Mouse (Mus musculus) heart, embryonic 16.5 days (tissue): ENCODE measurements around the gene Sorl1. TPM values are rescaled to one million over a fixed set of nuclear protein-coding genes. Genes with fewer than 3 reads are reported as not detected.

Source experiments
- ATAC-seq: fragments of 200-750 bp; cut with Nextera tagmentation; replicated peaks from 2 replicates; pipeline ENCODE4 v1.8.0; 2017; ENCODE audit warnings: moderate number of reproducible peaks; ENCODE audit not compliant: insufficient read depth, low FRiP score; ENCODE audit errors: extremely low read depth
- H3K27ac ChIP-seq: fragments of 300-500 bp; sonication (generic); 2 replicates; pipeline ENCODE4 v1.5.1; 2014; ENCODE audit warnings: mild to moderate bottlenecking, low read length, control low read depth, moderate library complexity
- H3K27me3 ChIP-seq: fragments of 300-500 bp; sonication (generic); 2 replicates; pipeline ENCODE4 v1.6.1; 2014; ENCODE audit warnings: low read length, mixed read lengths; ENCODE audit not compliant: control insufficient read depth, insufficient read depth
- H3K36me3 ChIP-seq: fragments of 300-500 bp; sonication (generic); 2 replicates; pipeline ENCODE4 v1.6.1; 2014; ENCODE audit not compliant: control insufficient read depth, insufficient read depth
- H3K4me1 ChIP-seq: fragments of 300-500 bp; sonication (generic); 2 replicates; pipeline ENCODE4 v1.6.1; 2014; ENCODE audit warnings: low read length, mixed read lengths; ENCODE audit not compliant: control insufficient read depth, insufficient read depth
- H3K4me2 ChIP-seq: fragments of 300-500 bp; sonication (generic); 2 replicates; pipeline ENCODE4 v1.6.1; 2014; ENCODE audit warnings: low read depth, mild to moderate bottlenecking, control low read depth, low read length
- H3K4me3 ChIP-seq: fragments of 300-500 bp; sonication (generic); 2 replicates; pipeline ENCODE4 v1.5.1; 2014; ENCODE audit warnings: mild to moderate bottlenecking, control low read depth, low read length
- H3K9ac ChIP-seq: fragments of 300-500 bp; sonication (generic); 2 replicates; pipeline ENCODE4 v1.6.1; 2014; ENCODE audit warnings: low read length, control low read depth
- H3K9me3 ChIP-seq: fragments of 300-500 bp; sonication (generic); replicated peaks from 2 replicates; pipeline ENCODE4 v1.6.1; 2016; ENCODE audit warnings: low read length; ENCODE audit not compliant: control insufficient read depth
- WGBS: fragments of 180-500 bp; shearing (Covaris S2); extraction: QIAGEN DNeasy Blood & Tissue Kit; methylation state at CpG from one replicate; pipeline ENCODE4 v1.1.7; 2014; 5-methylcytosine and 5-hydroxymethylcytosine counted together
- polyA plus RNA-seq: library from polyadenylated mRNA; unstranded; fragments of >200 nt; fragmentation: Nextera tagmentation; extraction: Ambion mirVana; gene quantifications from 2 replicates; pipeline ENCODE4 v1.2.1, GENCODE M21; 2015

Gene Sorl1
- polyA plus RNA-seq, 1 experiment from 2014 or later: 2.2 TPM

- H3K9ac ChIP-seq: no peak overlapping the region
- ATAC-seq: no peak
- H3K4me2 ChIP-seq: no peak overlapping the region
- H3K27me3 ChIP-seq: no peaks in the 10 kb centered on the region
- H3K9me3 ChIP-seq: no peaks in the 10 kb centered on the region
- 0 out of 2 replicates have a peak, but pooled peaks cover 4% of the 10 kb centered on the region for H3K4me1 ChIP-seq
- 82% methylated on average over 9 of the region's 9 CpGs for WGBS
- H3K4me3 ChIP-seq: no peak overlapping the region
- no peak overlapping the region for H3K27ac ChIP-seq
- H3K36me3 ChIP-seq: no peaks in the 10 kb centered on the region
These were observed 23.4 kb downstream of the Sorl1 start for GRCm38 (mm10) chr9:42100618-42101210.

DNA sequence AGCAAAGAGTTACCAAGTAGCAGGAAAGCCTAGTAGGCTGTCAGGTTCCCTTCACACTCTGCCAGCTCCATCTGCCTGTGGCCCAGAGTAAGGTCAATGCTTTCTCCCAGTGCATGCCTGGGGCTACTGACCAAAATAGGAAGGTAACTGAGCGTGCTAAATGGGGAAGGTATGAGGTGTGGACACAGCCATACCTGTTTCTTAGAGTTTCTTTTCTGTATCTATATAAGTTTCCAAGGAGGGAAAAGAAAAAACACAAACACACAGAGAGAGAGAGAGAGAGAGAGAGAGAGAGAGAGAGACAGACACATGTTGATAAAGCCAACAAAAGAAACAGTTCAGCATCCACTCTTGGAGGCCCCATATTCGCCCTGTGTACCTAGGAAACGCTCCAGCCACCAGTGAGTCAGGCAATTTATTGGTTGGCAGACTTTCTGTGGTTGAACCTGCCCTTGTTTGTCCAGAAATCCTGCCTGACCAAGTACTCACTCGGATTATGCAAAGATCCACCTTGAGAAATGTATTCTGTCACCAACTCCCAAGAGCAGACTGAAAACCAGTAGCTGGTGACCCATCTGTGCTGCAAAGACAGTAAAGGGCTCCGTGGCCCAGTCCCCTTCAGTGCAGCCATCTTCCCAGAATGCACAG, 25.5 kb downstream of the Sorl1 start:
- Histone ChIP-seq H3K36me3 (no peaks in the 10 kb centered on the region), H3K4me1 (0 out of 2 replicates have a peak, but pooled peaks cover 4% of the 10 kb centered on the region), H3K4me2 (no peak overlapping the region), H3K4me3 (no peak overlapping the region), H3K27me3 (no peaks in the 10 kb centered on the region), H3K9ac (no peak overlapping the region), H3K27ac (no peak overlapping the region), H3K9me3 (no peaks in the 10 kb centered on the region)
- 85% methylated on average over 5 of the region's 5 CpGs for WGBS
- no peak for ATAC-seq

DNA sequence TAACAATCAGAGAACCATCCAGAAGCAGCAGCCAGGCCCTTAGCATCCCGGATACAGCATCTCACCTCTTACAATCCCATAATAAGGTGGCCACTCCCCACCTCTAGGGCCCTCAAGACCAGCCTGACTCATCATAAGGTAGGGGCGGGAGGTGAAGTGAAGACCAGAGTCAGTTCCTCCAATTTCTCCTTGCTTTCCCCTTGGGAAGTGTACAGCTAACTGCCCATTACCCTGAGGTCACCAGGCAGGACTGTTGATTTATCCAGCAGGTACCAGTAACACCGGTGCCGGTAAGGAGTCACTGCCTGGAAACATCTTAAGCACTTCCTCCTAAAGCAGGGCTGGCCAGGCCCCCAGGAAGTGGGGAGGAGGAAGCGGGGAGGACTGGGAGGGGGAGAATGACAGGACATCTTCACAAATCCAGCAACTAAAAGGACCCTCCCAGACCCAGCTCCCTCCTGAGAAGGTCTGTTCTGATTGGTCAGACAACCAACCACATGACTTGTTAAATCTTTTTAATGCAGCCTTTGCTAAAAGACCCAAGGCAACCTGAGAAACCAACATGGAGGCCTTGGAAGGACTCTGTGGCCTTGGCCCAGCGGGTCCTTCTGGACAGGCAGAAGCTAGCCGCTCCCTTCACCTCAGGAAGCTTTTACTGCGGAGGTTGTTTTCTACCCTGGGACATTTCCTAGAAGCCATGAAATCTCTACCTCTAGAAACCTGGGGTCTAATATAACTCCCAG, 26.2 kb downstream of the Sorl1 start:
- no peaks in the 10 kb centered on the region for H3K36me3 ChIP-seq
- no peak overlapping the region for H3K27ac ChIP-seq
- 0 out of 2 replicates have a peak, but pooled peaks cover 2% of the 10 kb centered on the region for H3K4me1 ChIP-seq
- H3K27me3 ChIP-seq: no peaks in the 10 kb centered on the region
- H3K9ac ChIP-seq: no peak overlapping the region
- no peaks in the 10 kb centered on the region for H3K9me3 ChIP-seq
- no peak overlapping the region for H3K4me3 ChIP-seq
- ATAC-seq: no peak
- no peak overlapping the region for H3K4me2 ChIP-seq
- WGBS: 84% methylated on average over 8 of the region's 8 CpGs

GRCm38 (mm10) chr9:42097006-42097730, 26.9 kb downstream of the Sorl1 start:
- H3K27ac ChIP-seq: no peak overlapping the region
- WGBS: 85% methylated on average over 7 of the region's 7 CpGs
- no peaks in the 10 kb centered on the region for H3K36me3 ChIP-seq
- H3K9ac ChIP-seq: no peak overlapping the region
- 0 out of 2 replicates have a peak, but pooled peaks cover 1% of the 10 kb centered on the region for H3K4me1 ChIP-seq
- no peaks in the 10 kb centered on the region for H3K27me3 ChIP-seq
- no peaks in the 10 kb centered on the region for H3K9me3 ChIP-seq
- no peak overlapping the region for H3K4me3 ChIP-seq
- H3K4me2 ChIP-seq: no peak overlapping the region
- ATAC-seq: no peak

- no peak overlapping the region for H3K4me2 ChIP-seq
- no peaks in the 10 kb centered on the region for H3K36me3 ChIP-seq
- no peak overlapping the region for H3K9ac ChIP-seq
- no peaks in the 10 kb centered on the region for H3K9me3 ChIP-seq
- no peaks in the 10 kb centered on the region for H3K27me3 ChIP-seq
- ATAC-seq: no peak
- H3K27ac ChIP-seq: no peak overlapping the region
- WGBS: 48% methylated on average over 11 of the region's 11 CpGs
- no peak overlapping the region for H3K4me3 ChIP-seq
- H3K4me1 ChIP-seq: no peaks in the 10 kb centered on the region
These were observed 29.3 kb downstream of the Sorl1 start for GRCm38 (mm10) chr9:42094752-42095151.

- WGBS: 84% methylated on average over 7 of the region's 7 CpGs
- no peak for ATAC-seq
- Histone ChIP-seq H3K4me3 (no peak overlapping the region), H3K27me3 (no peaks in the 10 kb centered on the region), H3K9me3 (no peaks in the 10 kb centered on the region), H3K9ac (no peak overlapping the region), H3K36me3 (no peaks in the 10 kb centered on the region), H3K4me2 (no peak overlapping the region), H3K27ac (no peak overlapping the region), H3K4me1 (no peaks in the 10 kb centered on the region)
These were observed 30.0 kb downstream of the Sorl1 start for GRCm38 (mm10) chr9:42094028-42094551.

DNA sequence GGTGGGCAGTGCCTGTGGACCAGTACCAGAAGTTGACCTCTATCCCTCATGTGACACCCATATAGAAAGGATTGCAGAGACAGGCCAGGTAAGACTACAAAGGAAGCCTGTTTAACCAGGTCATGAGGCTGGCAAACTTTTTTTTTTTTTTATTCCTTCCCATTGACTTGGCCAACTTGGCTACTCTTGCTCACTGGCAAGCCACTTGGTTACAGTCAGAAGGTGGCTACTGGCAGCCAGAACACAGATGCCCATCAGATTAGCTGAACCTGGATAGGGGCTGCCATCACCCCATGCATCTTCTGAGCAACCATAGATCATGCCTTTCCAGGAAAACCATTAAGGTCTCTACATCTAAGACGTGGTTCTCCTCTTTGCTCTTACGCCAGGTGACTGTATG, 31.3 kb downstream of the Sorl1 start:
- ATAC-seq: no peak
- Histone ChIP-seq H3K9me3 (no peaks in the 10 kb centered on the region), H3K4me2 (no peak overlapping the region), H3K4me1 (no peaks in the 10 kb centered on the region), H3K27ac (no peak overlapping the region), H3K4me3 (no peak overlapping the region), H3K9ac (no peak overlapping the region), H3K36me3 (no peaks in the 10 kb centered on the region), H3K27me3 (no peaks in the 10 kb centered on the region)
- 86% methylated on average over 2 of the region's 2 CpGs for WGBS

- H3K9ac ChIP-seq: no peak overlapping the region
- WGBS: 91% methylated on average over 4 of the region's 4 CpGs
- H3K4me2 ChIP-seq: no peak overlapping the region
- no peaks in the 10 kb centered on the region for H3K4me1 ChIP-seq
- no peaks in the 10 kb centered on the region for H3K27me3 ChIP-seq
- no peak overlapping the region for H3K27ac ChIP-seq
- ATAC-seq: no peak
- no peak overlapping the region for H3K4me3 ChIP-seq
- H3K36me3 ChIP-seq: no peaks in the 10 kb centered on the region
- no peaks in the 10 kb centered on the region for H3K9me3 ChIP-seq
These were observed 32.5 kb downstream of the Sorl1 start for GRCm38 (mm10) chr9:42091561-42091960.
